Comparison of ENCODE assay signal across 24 mouse cellular contexts in genomic region chr2:38343573-38343972, GRCm38 (mm10). TPM values are rescaled to one million over a fixed set of nuclear protein-coding genes. Genes with fewer than 3 reads are reported as not detected.
DNase-seq lines count a peak whose midpoint lies in the region; ATAC-seq and TF ChIP-seq lines count a peak whose summit lies in the region.
"Had no signal": no experiment of that assay in that cellular context is flagged by ENCODE, and none has a peak within 500 bp of the region (broad histone marks: within the 10 kb centered on the region; RNA-seq: fewer than 3 reads in every experiment).

No protein-coding gene starts in this region.

- H3K4me2 ChIP-seq in hindbrain, embryonic 15.5 days: peak overlapping the region; percentile 27; the same call in 1 of the 2 replicates
- H3K4me2 ChIP-seq in hindbrain, postnatal 0 days (ENCODE audit: low read depth, low read length): no peak overlapping the region
- H3K4me2 ChIP-seq in forebrain, embryonic 13.5 days: peak overlapping the region; percentile 93
- peak overlapping the region; percentile 68 for H3K4me2 ChIP-seq in midbrain, embryonic 13.5 days (replicated peaks)
- H3K4me2 ChIP-seq: embryonic facial prominence, embryonic 15.5 days; heart, embryonic 12.5 days had no signal

- H3K27ac ChIP-seq in hindbrain, embryonic 15.5 days (replicated peaks): no peak overlapping the region
- no peak overlapping the region for H3K27ac ChIP-seq in hindbrain, postnatal 0 days
- peak overlapping the region; percentile 80 for H3K27ac ChIP-seq in forebrain, embryonic 13.5 days
- peak overlapping the region; percentile 71 for H3K27ac ChIP-seq in midbrain, embryonic 13.5 days
- no peak overlapping the region for H3K27ac ChIP-seq in embryonic facial prominence, embryonic 10.5 days (replicated peaks)
- H3K27ac ChIP-seq: embryonic facial prominence, embryonic 15.5 days; macrophage; stomach, postnatal 0 days had no signal

- no peak for ATAC-seq in hindbrain, embryonic 15.5 days (ENCODE audit: low FRiP score, low read depth)
- no peak for ATAC-seq in hindbrain, postnatal 0 days
- no peak for ATAC-seq in forebrain, embryonic 13.5 days
- ATAC-seq in midbrain, embryonic 13.5 days: no peak
- ATAC-seq: intestine, postnatal 0 days had no signal

- H3K4me1 ChIP-seq in hindbrain, embryonic 15.5 days (replicated peaks): peaks cover 18% of the 10 kb centered on the region
- H3K4me1 ChIP-seq in hindbrain, postnatal 0 days (ENCODE audit: insufficient read depth, low read length): peaks cover 5% of the 10 kb centered on the region; the same call in 1 of the 2 replicates
- peaks cover 65% of the 10 kb centered on the region for H3K4me1 ChIP-seq in forebrain, embryonic 13.5 days
- peaks cover 49% of the 10 kb centered on the region for H3K4me1 ChIP-seq in midbrain, embryonic 13.5 days (replicated peaks)
- peaks cover 39% of the 10 kb centered on the region for H3K4me1 ChIP-seq in embryonic facial prominence, embryonic 10.5 days

- no peak overlapping the region for H3K4me3 ChIP-seq in hindbrain, embryonic 15.5 days
- no peak overlapping the region for H3K4me3 ChIP-seq in hindbrain, postnatal 0 days (ENCODE audit: low read length)
- H3K4me3 ChIP-seq in forebrain, embryonic 13.5 days: peak overlapping the region; percentile 91
- peak overlapping the region; percentile 63 for H3K4me3 ChIP-seq in midbrain, embryonic 13.5 days (replicated peaks)
- H3K4me3 ChIP-seq in embryonic facial prominence, embryonic 10.5 days: no peak overlapping the region
- H3K4me3 ChIP-seq: embryonic facial prominence, embryonic 15.5 days; heart, embryonic 12.5 days had no signal

- WGBS in hindbrain, embryonic 15.5 days: 24% methylated on average over 1 of the region's 1 CpGs
- 25% methylated on average over 1 of the region's 1 CpGs for WGBS in hindbrain, postnatal 0 days
- 27% methylated on average over 1 of the region's 1 CpGs for WGBS in forebrain, embryonic 13.5 days
- 12% methylated on average over 1 of the region's 1 CpGs for WGBS in midbrain, embryonic 13.5 days
- WGBS in embryonic facial prominence, embryonic 10.5 days: 20% methylated on average over 1 of the region's 1 CpGs

- H3K9ac ChIP-seq in hindbrain, embryonic 15.5 days: no peak overlapping the region
- H3K9ac ChIP-seq in hindbrain, postnatal 0 days (replicated peaks; ENCODE audit: low read length): no peak overlapping the region
- peak overlapping the region; percentile 99 for H3K9ac ChIP-seq in forebrain, embryonic 13.5 days
- peak overlapping the region; percentile 58 for H3K9ac ChIP-seq in midbrain, embryonic 13.5 days (replicated peaks)
- H3K9ac ChIP-seq: embryonic facial prominence, embryonic 15.5 days; heart, embryonic 12.5 days had no signal

- H3K36me3 ChIP-seq in hindbrain, embryonic 15.5 days: no peaks in the 10 kb centered on the region
- no peaks in the 10 kb centered on the region for H3K36me3 ChIP-seq in hindbrain, postnatal 0 days (ENCODE audit: insufficient read depth, low read length)
- H3K36me3 ChIP-seq in forebrain, embryonic 13.5 days (ENCODE audit: poor library complexity, severe bottlenecking): no peaks in the 10 kb centered on the region
- no peaks in the 10 kb centered on the region for H3K36me3 ChIP-seq in midbrain, embryonic 13.5 days
- no peaks in the 10 kb centered on the region for H3K36me3 ChIP-seq in embryonic facial prominence, embryonic 10.5 days (replicated peaks)
- H3K36me3 ChIP-seq: embryonic facial prominence, embryonic 15.5 days; heart, embryonic 12.5 days had no signal

- no peaks in the 10 kb centered on the region for H3K9me3 ChIP-seq in hindbrain, embryonic 15.5 days
- H3K9me3 ChIP-seq in hindbrain, postnatal 0 days (ENCODE audit: low read length): no peaks in the 10 kb centered on the region
- no peaks in the 10 kb centered on the region for H3K9me3 ChIP-seq in forebrain, embryonic 13.5 days (replicated peaks)
- no peaks in the 10 kb centered on the region for H3K9me3 ChIP-seq in midbrain, embryonic 13.5 days
- H3K9me3 ChIP-seq in embryonic facial prominence, embryonic 10.5 days: no peaks in the 10 kb centered on the region
- H3K9me3 ChIP-seq: embryonic facial prominence, embryonic 15.5 days; heart, embryonic 12.5 days had no signal

- H3K27me3 ChIP-seq in hindbrain, embryonic 15.5 days: peaks cover 84% of the 10 kb centered on the region
- H3K27me3 ChIP-seq in hindbrain, postnatal 0 days (ENCODE audit: insufficient read depth, low read length): peaks cover 82% of the 10 kb centered on the region
- H3K27me3 ChIP-seq in forebrain, embryonic 13.5 days: peaks cover 41% of the 10 kb centered on the region
- peaks cover 89% of the 10 kb centered on the region for H3K27me3 ChIP-seq in midbrain, embryonic 13.5 days
- H3K27me3 ChIP-seq in embryonic facial prominence, embryonic 10.5 days (replicated peaks; ENCODE audit: low read depth, poor library complexity, severe bottlenecking): peaks cover 100% of the 10 kb centered on the region

- DNase-seq in hindbrain, postnatal 0 days (ENCODE audit: low spot score): no peak
- DNase-seq in embryonic facial prominence, embryonic 10.5 days (ENCODE audit: low spot score): no peak
- DNase-seq in right cerebral cortex, postnatal 14 days: no peak
- no peak for DNase-seq in lung, postnatal 36 days
- DNase-seq: adrenal gland, adult 2 months; cerebellum, adult 11-12 months; cerebellum, postnatal 25 days; gastrocnemius, postnatal 10 days; heart, postnatal 10 days; kidney, postnatal 36 days; layer of hippocampus, postnatal 36 days had no signal

- TF ChIP-seq CTCF in hindbrain, postnatal 0 days (IDR thresholded peaks at IDR 0.05; ENCODE audit: low read depth): no peak

RNA-seq across cellular contexts. Expression of gene Lhx2, which starts 4.5 kb away (rescaled TPM):
- 12.3 and 63.3 TPM in 2 replicates for polyA plus RNA-seq in hindbrain, embryonic 15.5 days (2015; fragmentation: Nextera tagmentation; extraction: Ambion mirVana)
- 22.2 and 33.2 TPM in 2 replicates for total RNA-seq in hindbrain, postnatal 0 days (2014; rRNA removed)
- polyA plus RNA-seq in hindbrain, postnatal 0 days (2015; fragmentation: Nextera tagmentation; extraction: Ambion mirVana): 4.6 and 7.3 TPM in 2 replicates
- 153 and 167 TPM in 2 replicates for polyA plus RNA-seq in forebrain, embryonic 13.5 days (2015; fragmentation: Nextera tagmentation; extraction: Ambion mirVana)
- 89.3 and 97.3 TPM in 2 replicates for polyA plus RNA-seq in midbrain, embryonic 13.5 days (2015; fragmentation: Nextera tagmentation; extraction: Ambion mirVana)
- 17.9 and 19.6 TPM in 2 replicates for polyA plus RNA-seq in embryonic facial prominence, embryonic 10.5 days (2016; fragmentation: Nextera tagmentation; extraction: Ambion mirVana)
- total RNA-seq: adrenal gland, adult 2 months; granulocyte monocyte progenitor cell, adult 5-6 weeks; monocyte, adult 5-6 weeks; neutrophil, adult 5-6 weeks had no signal
- polyA plus RNA-seq: adrenal gland, adult 2 months; intestine, postnatal 0 days; kidney, embryonic 14.5 days; lung, embryonic 16.5 days; stomach, postnatal 0 days had no signal

RNA-seq across cellular contexts. Expression of gene Dennd1a, which starts 56.4 kb away (rescaled TPM):
- polyA plus RNA-seq in hindbrain, embryonic 15.5 days (2015; fragmentation: Nextera tagmentation; extraction: Ambion mirVana): 23.0 and 24.5 TPM in 2 replicates
- total RNA-seq in hindbrain, postnatal 0 days (2014; rRNA removed): 50.6 and 51.9 TPM in 2 replicates
- polyA plus RNA-seq in hindbrain, postnatal 0 days (2015; fragmentation: Nextera tagmentation; extraction: Ambion mirVana): 11.0 and 14.4 TPM in 2 replicates
- 17.7 and 19.9 TPM in 2 replicates for polyA plus RNA-seq in forebrain, embryonic 13.5 days (2015; fragmentation: Nextera tagmentation; extraction: Ambion mirVana)
- 18.2 and 19.5 TPM in 2 replicates for polyA plus RNA-seq in midbrain, embryonic 13.5 days (2015; fragmentation: Nextera tagmentation; extraction: Ambion mirVana)
- polyA plus RNA-seq in embryonic facial prominence, embryonic 10.5 days (2016; fragmentation: Nextera tagmentation; extraction: Ambion mirVana): 12.2 and 13.7 TPM in 2 replicates

Comparison
In these comparisons a context has a peak if more than half of its experiments do, and no peak if none do; other contexts are left out.
1. H3K27ac ChIP-seq: peak in forebrain, embryonic 13.5 days (single experiment) and midbrain, embryonic 13.5 days (single experiment); none in hindbrain, embryonic 15.5 days (single experiment), hindbrain, postnatal 0 days (single experiment) and embryonic facial prominence, embryonic 10.5 days (single experiment).
2. H3K4me3 ChIP-seq: peak in forebrain, embryonic 13.5 days (single experiment) and midbrain, embryonic 13.5 days (single experiment); none in hindbrain, embryonic 15.5 days (single experiment), hindbrain, postnatal 0 days (single experiment) and embryonic facial prominence, embryonic 10.5 days (single experiment).
3. H3K9ac ChIP-seq: peak in forebrain, embryonic 13.5 days (single experiment) and midbrain, embryonic 13.5 days (single experiment); none in hindbrain, embryonic 15.5 days (single experiment) and hindbrain, postnatal 0 days (single experiment).